Mouse (Mus musculus) brain, adult 10 weeks (tissue): ENCODE data around the gene Pef1. TPM values are rescaled to one million over a fixed set of nuclear protein-coding genes. Genes with fewer than 3 reads are reported as not detected.

Source experiments
- polyA plus RNA-seq: library from polyadenylated mRNA; stranded (reverse); fragments of 350-450 nt; fragmentation: Illumina TruSeq; extraction: RNeasy Lipid Tissue Mini Kit (QIAGEN cat#74804); gene quantifications from one replicate; pipeline ENCODE4 v1.2.3, GENCODE M21; 2015; ENCODE audit warnings: low read depth, low replicate concordance

The Pef1 gene
- polyA plus RNA-seq: 104 TPM

DNA sequence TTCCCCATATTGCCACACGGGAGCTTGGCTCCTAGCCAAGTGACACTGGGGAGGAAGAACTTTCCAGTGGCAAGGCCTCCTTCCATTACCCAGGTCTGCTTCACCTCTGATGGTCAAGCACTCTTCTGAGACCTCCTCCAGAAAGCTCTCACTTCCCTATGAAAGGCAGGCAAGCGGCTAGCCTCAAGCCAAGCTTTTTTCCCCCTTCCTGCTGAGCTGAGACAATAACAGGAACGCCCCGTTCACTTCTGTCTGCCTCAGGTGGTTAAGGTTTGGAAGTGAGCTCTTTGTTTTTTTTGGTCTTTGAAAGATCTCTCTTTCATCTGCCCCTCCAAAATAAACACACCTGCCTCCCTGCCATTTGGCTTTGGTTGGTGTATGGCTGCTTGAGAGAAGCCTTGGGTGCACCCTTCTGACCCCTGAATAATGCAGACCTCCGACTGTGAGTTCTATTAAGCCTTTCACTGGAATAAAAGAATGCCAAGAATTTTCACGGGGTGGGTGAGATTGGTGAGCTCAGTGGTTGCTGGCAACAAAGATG lies at the start of gene Pef1:
TSS of gene Pef1 (plus strand) at position 448 of the 541 bp plus-strand sequence.

DNA sequence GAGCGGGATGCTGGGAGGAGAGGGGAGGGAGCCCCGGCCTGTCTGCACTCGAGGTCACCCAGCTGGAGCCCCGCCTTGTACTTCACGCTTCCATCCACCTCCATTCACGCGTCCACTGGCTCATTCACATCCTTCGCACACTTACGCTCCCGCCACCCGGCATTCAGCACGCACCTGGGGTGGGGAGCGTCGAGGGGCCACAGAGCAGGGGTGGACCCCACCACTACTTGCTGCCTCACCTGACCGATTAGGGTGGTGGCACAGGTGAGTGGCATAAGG lies 36.8 kb downstream of the Pef1 start, which contains the start of gene Hcrtr1:
TSS of gene Hcrtr1 (minus strand) at position 146 of the 279 bp plus-strand sequence.

DNA sequence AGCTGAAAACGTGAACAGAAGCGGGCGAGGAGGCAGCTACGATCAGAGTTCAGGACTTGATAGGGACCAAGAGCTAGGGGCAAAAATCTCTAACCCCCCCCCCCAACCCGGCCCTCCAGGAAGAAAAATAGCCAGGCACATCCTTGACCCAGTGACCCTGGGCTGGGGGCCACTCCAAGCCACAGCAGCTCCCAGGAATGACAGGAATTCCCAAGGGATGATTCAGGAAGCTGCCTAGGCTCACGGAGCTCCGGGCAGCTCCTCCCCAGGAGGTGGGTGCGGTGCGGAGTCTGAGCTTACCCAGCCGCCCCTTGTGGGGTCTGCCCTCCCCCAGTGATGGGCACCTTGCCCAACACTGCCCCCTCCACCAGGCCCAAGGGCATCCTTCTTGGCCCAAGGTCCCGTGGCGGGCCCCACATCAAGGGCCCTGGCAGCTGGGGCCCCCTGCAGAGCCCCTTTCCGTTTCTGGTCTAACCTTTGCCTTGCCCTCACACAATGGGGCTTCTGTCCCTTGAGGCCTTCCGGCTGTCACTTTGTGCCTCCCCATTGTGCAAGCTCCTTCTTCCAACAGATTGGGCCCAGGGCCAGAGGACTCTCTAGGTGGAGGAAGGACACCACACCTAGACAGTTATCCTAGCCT lies 72.8 kb downstream of the Pef1 start, which contains the start of gene Tinagl1:
TSS of gene Tinagl1 (minus strand) at position 51 of the 640 bp plus-strand sequence.

Other genes starting within 250 kb of the Pef1 start
- gene Spocd1, start 173.3 kb upstream of the Pef1 start, polyA plus RNA-seq: not detected
- 176 TPM for gene Adgrb2, start 117.7 kb upstream of the Pef1 start, polyA plus RNA-seq
- gene Col16a1, start 54.7 kb upstream of the Pef1 start, polyA plus RNA-seq: 18.6 TPM
- 3.6 TPM for gene Hcrtr1, start 36.8 kb downstream of the Pef1 start, polyA plus RNA-seq
- 9.7 TPM for gene Tinagl1, start 72.6 kb downstream of the Pef1 start, polyA plus RNA-seq
- not detected for gene Gm853, start 119.8 kb downstream of the Pef1 start, polyA plus RNA-seq
- 6.9 TPM for gene Serinc2, start 176.6 kb downstream of the Pef1 start, polyA plus RNA-seq
- gene Fabp3, start 206.0 kb downstream of the Pef1 start, polyA plus RNA-seq: 237 TPM
- gene Gm10570, start 206.1 kb downstream of the Pef1 start, polyA plus RNA-seq: 1.2 TPM